Mouse (Mus musculus): ENCODE results near the gene Lrrc40.
"Not testable (repeated sequence)": the region's sequence is repeated elsewhere in the genome, so short reads cannot be mapped to it uniquely, and the experiment has no call there.

Lrrc40 gene

DNA sequence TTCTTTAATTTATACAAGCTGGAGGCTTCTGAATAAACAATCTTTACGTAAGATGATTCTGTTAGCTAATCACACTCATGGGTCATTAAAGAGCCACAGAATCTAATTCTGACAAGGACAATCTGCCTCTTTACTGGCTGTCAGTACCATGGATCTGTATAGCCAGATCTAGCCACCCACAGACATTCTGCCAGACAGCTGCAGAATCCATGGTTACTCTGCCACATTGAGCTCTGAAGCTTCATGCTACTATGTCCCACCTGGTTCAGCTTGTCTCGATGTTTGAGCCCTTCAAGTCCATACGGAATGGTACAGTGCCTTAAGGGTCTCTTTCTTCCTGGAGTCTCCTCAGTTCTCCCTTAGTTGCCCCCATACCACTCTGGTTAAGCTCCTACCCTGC lies 55.1 kb downstream of the Lrrc40 start:
- DNase-seq: no peak

DNA sequence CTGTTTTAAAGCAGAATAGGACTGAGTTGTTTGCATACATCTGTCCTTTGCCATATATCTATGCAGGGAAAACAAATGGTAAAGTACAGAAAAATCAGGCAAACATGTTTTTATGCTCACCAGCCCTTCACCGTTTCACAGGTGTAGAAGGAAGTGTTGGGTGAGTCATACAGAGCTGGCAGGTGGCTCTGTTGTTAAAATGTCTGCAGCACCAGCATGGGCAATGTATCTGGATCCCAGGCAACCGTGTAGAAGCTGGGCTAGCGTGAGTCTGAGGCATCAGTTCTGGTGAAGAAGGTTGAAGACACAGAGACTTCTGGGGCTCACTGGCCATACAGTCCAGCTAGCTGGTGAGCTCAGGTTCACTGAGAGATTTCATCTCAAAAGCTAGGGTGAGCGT lies 57.5 kb downstream of the Lrrc40 start:
- DNase-seq: no peak

DNA sequence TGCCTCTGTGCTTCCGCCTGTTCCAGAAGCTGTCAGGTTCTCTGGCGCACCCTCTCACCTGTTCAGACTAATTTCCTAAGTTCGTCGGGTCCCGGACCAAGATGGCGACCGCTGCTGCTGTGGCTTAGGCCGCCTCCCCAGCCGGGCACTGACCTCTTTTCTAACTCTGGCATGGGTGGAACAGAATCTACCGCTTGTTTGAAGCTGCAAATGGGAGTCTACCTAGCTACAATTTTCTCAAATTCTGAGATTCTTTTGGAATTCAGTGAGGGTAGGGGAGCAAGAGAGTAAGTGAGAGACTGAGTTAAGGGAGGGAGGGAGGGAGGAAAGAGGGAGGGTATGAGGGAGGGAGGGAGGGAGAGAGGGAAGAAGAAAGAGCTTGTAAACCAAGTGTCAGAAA lies 65.6 kb downstream of the Lrrc40 start:
- DNase-seq: not testable (repeated sequence)

DNA sequence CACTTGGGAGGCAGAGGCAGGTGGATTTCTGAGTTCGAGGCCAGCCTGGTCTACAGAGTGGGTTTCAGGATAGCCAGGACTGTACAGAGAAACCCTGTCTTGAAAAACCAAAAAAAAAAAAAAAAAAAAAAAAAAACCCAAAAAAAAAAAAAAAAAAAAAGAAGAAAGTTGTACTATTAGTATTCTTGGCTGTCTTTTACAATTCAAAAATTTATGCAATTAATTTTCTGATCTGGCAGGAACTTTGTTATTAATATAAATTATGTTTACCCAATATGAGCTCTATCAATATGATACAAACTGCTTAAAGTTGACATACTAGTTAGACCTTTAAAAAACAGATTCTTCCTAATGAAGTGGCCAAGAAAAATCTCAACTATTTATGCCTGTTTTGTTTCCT lies 66.1 kb downstream of the Lrrc40 start:
- DNase-seq: not testable (repeated sequence)

DNA sequence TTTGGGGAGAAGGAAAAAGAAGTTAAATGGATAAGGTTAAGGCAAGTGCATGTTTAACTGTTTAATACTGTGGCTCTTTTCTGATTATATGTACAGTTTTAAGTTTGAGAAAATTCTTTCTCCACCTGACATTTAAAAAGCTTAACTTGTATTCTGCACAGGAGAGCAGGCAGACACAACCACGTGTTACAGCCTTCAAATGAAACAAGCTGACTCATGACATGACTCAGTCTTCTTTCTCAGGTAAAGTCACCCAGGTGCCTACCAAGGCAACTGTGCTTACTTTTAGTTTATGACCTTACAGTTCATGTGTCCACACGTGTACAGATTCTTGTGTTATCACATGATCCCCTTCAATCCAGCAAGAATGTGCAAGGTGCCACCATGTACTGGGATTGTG lies 67.0 kb downstream of the Lrrc40 start:
- no peak for DNase-seq

DNA sequence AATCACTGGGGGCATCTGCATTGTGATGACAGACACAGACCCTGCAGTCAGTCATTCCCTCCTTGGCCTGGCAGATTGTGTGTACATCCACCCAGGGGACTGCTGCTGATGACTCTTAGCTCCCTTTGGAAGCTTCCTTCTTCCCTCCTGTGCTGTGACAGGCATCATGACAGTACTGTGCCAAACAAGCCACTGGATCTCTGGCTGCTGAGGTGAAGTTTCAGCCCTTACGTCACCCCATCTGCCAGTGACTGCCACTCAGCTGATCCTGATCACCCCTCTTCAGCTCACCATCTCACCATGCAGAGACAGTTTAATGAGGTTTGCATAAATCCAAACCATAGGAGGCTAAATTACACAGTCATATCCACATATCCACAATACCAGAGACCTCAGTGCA lies 68.8 kb downstream of the Lrrc40 start:
- DNase-seq: no peak
